Mouse (Mus musculus): ENCODE results near the gene Gm20903.
"Not testable (repeated sequence)": the region's sequence is repeated elsewhere in the genome, so short reads cannot be mapped to it uniquely, and the experiment has no call there.

Gm20903 gene

GRCm38 (mm10) chrY:73669015-73669414, at the start of gene Gm20903:
Gm20903 (plus strand) TSS chrY:73669315.
- not testable (repeated sequence) for DNase-seq (ENCODE audit: low read depth, low spot score)

Measured in WW6 (cell line).